Mouse (Mus musculus) hindbrain, embryonic 11.5 days (tissue): ENCODE measurements at regions not wholly inside any gene's neighbourhood (a gene's known extent, or its start where the extent isn't known, plus 50 kb on each side); places are given as distances from the start of the nearest gene placed in this dataset.

ENCODE experiments used
- ATAC-seq: fragments of 200-750 bp; cut with Nextera tagmentation; 2 replicates; pipeline ENCODE4 v1.8.0; 2017; ENCODE audit warnings: mild to moderate bottlenecking, moderate TSS enrichment, moderate library complexity; ENCODE audit not compliant: low FRiP score
- DNase-seq: peaks from one replicate; pipeline ENCODE4 v3.0.0-alpha.2; 2015; ENCODE audit warnings: low spot score
- H3K27ac ChIP-seq: fragments of 300-500 bp; sonication (generic); 2 replicates; pipeline ENCODE4 v1.5.1; 2014; ENCODE audit warnings: mild to moderate bottlenecking, low read depth, low read length
- H3K27me3 ChIP-seq: fragments of 300-500 bp; sonication (generic); 2 replicates; pipeline ENCODE4 v1.6.1; 2014; ENCODE audit warnings: mild to moderate bottlenecking, low read length, moderate library complexity, mixed read lengths; ENCODE audit not compliant: control insufficient read depth, insufficient read depth
- H3K36me3 ChIP-seq: fragments of 300-500 bp; sonication (generic); 2 replicates; pipeline ENCODE4 v1.6.1; 2014; ENCODE audit warnings: mild to moderate bottlenecking, low read length, moderate library complexity, mixed read lengths; ENCODE audit not compliant: control insufficient read depth, insufficient read depth
- H3K4me1 ChIP-seq: fragments of 300-500 bp; sonication (generic); replicated peaks from 2 replicates; pipeline ENCODE4 v1.6.1; 2014; ENCODE audit warnings: low read length, mixed read lengths; ENCODE audit not compliant: control insufficient read depth, insufficient read depth
- H3K4me2 ChIP-seq: fragments of 300-500 bp; sonication (generic); replicated peaks from 2 replicates; pipeline ENCODE4 v1.6.1; 2014; ENCODE audit warnings: mild to moderate bottlenecking, low read depth, low read length
- H3K4me3 ChIP-seq: fragments of 300-500 bp; sonication (generic); 2 replicates; pipeline ENCODE4 v1.5.1; 2014; ENCODE audit warnings: low read depth, low read length
- H3K9ac ChIP-seq: fragments of 300-500 bp; sonication (generic); 2 replicates; pipeline ENCODE4 v1.6.1; 2014; ENCODE audit warnings: low read depth, low read length
- H3K9me3 ChIP-seq: fragments of 300-500 bp; sonication (generic); 2 replicates; pipeline ENCODE4 v1.6.1; 2016; ENCODE audit warnings: low read length; ENCODE audit not compliant: control insufficient read depth
- WGBS: fragments of 180-500 bp; shearing (Covaris S2); extraction: QIAGEN DNeasy Blood & Tissue Kit; methylation state at CpG from one replicate; pipeline ENCODE4 v1.1.7; 2014; 5-methylcytosine and 5-hydroxymethylcytosine counted together

DNA sequence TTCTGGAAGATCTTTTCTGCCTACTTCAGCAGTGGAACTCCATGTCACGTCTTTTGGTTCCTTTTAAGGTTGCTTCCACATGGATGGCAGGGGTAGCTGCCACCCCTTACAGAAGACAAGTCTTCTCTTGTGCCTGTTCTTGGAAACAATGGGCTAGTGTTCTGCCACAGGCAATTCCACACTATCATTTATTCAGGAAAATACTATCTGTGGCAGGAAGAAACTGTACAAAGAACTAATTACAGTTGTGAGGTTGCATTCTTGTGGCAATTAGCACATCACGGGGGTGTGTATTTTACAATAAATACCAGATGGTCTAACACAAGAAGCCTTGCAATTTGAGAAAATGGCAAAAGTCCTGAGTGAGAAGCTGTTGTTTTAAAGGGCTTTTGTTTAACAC lies 489.8 kb downstream of the Ccdc50 start:
- no peak overlapping the region for H3K27ac ChIP-seq
- WGBS = 48% methylated on average over 2 of the region's 2 CpGs
- no peaks in the 10 kb centered on the region for H3K4me1 ChIP-seq
- H3K36me3 ChIP-seq = no peaks in the 10 kb centered on the region
- no peaks in the 10 kb centered on the region for H3K9me3 ChIP-seq
- ATAC-seq = peak; percentile 30
- H3K4me3 ChIP-seq = no peak overlapping the region
- no peaks in the 10 kb centered on the region for H3K27me3 ChIP-seq
- no peak overlapping the region for H3K4me2 ChIP-seq
- no peak overlapping the region for H3K9ac ChIP-seq
- peak; percentile 5 for DNase-seq

DNA sequence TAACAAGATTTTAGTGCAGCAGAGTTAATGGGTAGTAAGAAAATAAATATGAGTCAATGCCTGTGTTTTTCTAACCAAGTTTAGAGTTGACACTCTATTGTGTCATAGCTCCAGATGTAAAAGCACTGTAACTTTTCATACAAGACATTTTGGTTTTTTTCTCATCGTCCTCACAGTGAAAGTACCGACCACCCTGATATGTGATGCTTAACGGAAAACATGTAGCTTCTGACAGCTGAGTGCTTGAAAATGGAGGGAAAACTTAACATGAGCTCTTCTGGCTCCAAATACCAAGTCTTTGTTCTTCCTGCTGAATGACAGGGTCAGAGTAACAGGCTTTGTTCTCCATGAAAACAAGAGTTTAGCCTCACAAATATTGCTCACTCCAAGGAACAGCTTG lies 490.3 kb downstream of the Ccdc50 start:
- H3K9ac ChIP-seq = no peak overlapping the region
- no peak for ATAC-seq
- no peak overlapping the region for H3K4me3 ChIP-seq
- no peaks in the 10 kb centered on the region for H3K9me3 ChIP-seq
- no peak overlapping the region for H3K4me2 ChIP-seq
- peak; percentile 11 for DNase-seq
- H3K27ac ChIP-seq = no peak overlapping the region
- WGBS = 51% methylated on average over 3 of the region's 3 CpGs
- no peaks in the 10 kb centered on the region for H3K4me1 ChIP-seq
- H3K36me3 ChIP-seq = no peaks in the 10 kb centered on the region
- H3K27me3 ChIP-seq = no peaks in the 10 kb centered on the region

DNA sequence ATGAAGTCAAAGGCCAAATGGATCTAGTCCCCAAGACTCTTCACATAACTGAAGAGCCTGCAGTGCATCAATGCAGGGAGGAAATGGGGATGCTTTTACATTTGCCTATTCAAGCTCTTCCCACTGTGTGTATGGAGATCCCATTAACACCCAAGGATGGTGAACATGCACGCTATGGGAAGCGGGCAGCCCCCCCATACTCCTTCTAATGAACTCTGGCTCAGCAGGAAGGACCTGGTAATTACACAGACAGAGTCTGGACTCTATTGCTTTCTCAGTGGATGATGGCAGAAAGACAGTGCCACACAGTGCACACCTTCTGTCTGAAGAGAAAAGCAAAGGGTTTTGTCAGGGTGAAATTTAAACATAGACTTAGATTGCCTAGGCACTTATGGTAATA lies 495.7 kb downstream of the Ccdc50 start:
- H3K27me3 ChIP-seq = no peaks in the 10 kb centered on the region
- H3K4me3 ChIP-seq = no peak overlapping the region
- no peaks in the 10 kb centered on the region for H3K4me1 ChIP-seq
- peak; percentile 19; the same call in 1 of the 2 replicates for ATAC-seq
- no peak overlapping the region for H3K9ac ChIP-seq
- no peaks in the 10 kb centered on the region for H3K9me3 ChIP-seq
- H3K36me3 ChIP-seq = no peaks in the 10 kb centered on the region
- no peak for DNase-seq
- no peak overlapping the region for H3K4me2 ChIP-seq
- H3K27ac ChIP-seq = no peak overlapping the region
- 21% methylated on average over 2 of the region's 2 CpGs for WGBS

DNA sequence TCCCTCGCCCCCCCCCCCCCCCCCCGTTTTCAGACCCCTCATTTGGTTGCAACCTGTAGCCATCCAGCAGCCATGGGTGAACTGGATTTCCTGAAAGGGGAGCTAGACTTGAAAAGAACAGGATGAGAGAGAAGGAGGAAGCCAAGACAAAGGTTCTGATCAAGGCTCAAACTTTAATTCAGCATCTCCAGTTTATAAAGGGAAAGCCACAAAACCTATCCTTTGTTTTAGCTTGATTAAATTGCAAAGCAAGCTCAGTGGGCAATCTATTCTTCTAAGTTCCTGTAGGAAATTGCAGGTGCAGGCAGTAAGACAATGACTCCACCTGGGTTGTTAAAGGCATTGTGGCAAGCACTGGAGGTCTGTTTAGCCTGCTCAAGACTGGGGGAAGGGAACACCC lies 517.4 kb downstream of the Ccdc50 start:
- Histone ChIP-seq H3K27me3 (no peaks in the 10 kb centered on the region), H3K4me3 (no peak overlapping the region), H3K4me1 (no peaks in the 10 kb centered on the region), H3K36me3 (no peaks in the 10 kb centered on the region), H3K4me2 (no peak overlapping the region), H3K27ac (no peak overlapping the region), H3K9me3 (no peaks in the 10 kb centered on the region), H3K9ac (no peak overlapping the region)
- ATAC-seq = no peak
- DNase-seq = no peak
- WGBS = 17% methylated on average over 1 of the region's 2 CpGs

DNA sequence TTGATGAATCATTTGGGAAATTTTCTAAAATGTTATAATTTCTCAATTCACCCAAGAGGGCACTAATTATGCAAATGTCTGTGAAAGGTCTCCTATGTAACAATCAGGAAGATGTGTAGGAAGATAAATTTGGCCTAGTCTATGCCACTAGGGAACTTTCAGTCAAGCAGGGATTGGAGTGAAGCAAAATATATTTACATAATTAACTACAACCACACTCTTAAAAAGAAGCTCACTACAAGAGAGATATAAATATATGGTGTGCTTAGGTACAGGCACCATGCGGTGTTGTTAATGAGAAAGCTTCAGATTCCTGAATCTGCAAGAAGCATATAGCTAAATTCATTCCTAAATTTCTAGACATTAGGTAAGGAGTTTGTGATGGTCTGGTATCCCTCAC lies 526.8 kb downstream of the Ccdc50 start:
- no peak for ATAC-seq
- no peak overlapping the region for H3K27ac ChIP-seq
- WGBS = 95% methylated on average over 1 of the region's 1 CpGs

DNA sequence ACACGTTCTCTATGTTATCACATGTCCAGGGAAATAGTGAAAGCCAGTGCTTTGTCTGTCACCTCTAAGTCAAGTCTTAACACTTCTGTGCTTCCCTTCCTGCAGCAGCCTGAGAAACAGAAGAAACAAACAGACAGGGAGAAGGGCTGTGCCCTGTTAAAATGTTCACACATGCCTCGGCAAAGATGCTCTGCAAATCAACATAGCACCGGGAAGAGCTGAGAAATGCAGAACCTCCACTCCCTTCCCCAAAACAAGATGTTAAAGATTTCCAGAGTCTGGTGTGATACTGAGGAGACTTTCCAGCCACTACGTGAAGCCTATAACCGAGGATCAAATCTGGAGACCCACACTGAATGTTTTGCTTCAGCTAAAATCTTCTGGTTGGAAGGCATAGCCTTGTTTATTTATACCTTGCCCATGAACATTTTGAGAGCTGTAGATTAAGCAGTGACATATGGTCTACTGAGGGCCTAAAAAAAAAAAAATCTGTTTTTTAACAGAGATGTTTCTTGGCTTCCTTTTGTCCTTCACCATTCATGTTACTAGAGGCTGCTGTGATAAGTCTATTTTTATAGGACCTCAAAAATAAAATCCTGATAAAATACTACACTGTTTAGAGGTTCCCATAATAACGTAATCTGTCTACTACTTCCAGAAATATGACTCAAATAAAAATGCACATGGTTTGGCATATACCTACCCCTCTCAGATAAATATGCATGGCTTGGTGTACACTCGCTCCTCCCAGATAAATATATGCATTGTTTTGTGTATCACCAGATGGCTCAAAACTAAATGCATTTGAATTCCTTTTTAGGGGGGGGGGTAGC lies 537.1 kb downstream of the Ccdc50 start:
- Histone ChIP-seq H3K4me1 (no peaks in the 10 kb centered on the region), H3K27me3 (no peaks in the 10 kb centered on the region), H3K4me2 (no peak overlapping the region), H3K9ac (no peak overlapping the region), H3K9me3 (no peaks in the 10 kb centered on the region), H3K4me3 (no peak overlapping the region), H3K36me3 (no peaks in the 10 kb centered on the region), H3K27ac (no peak overlapping the region)
- WGBS = 66% methylated on average over 7 of the region's 7 CpGs
- ATAC-seq (peak; percentile 65; the same call in 1 of the 2 replicates), DNase-seq (no peak)

More for the DNA sequence above, 526.8 kb downstream of the Ccdc50 start:
- no peak overlapping the region for H3K4me3 ChIP-seq
- no peak overlapping the region for H3K9ac ChIP-seq
- no peaks in the 10 kb centered on the region for H3K9me3 ChIP-seq
- no peaks in the 10 kb centered on the region for H3K27me3 ChIP-seq
- no peaks in the 10 kb centered on the region for H3K4me1 ChIP-seq
- H3K36me3 ChIP-seq = no peaks in the 10 kb centered on the region
- no peak overlapping the region for H3K4me2 ChIP-seq
- DNase-seq = no peak

DNA sequence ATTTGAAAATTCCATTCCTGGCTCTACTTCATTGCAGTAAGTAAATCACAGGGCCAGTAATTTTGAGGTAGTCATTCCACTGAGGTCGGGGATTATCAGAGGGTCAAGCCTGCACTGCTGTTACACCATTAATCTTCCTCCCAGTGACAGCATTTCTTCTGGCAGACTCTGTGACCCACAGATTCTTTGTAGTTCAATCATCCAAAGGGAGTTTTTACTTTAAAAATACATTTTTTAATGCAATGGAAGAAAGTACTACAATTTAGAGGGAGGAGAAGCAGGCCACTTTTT lies 537.6 kb downstream of the Ccdc50 start:
- peak; percentile 17 for DNase-seq
- peak; percentile 47; the same call in 1 of the 2 replicates for ATAC-seq
- Histone ChIP-seq H3K9ac (no peak overlapping the region), H3K4me2 (no peak overlapping the region), H3K9me3 (no peaks in the 10 kb centered on the region), H3K4me1 (no peaks in the 10 kb centered on the region), H3K27me3 (no peaks in the 10 kb centered on the region), H3K27ac (no peak overlapping the region), H3K36me3 (no peaks in the 10 kb centered on the region), H3K4me3 (no peak overlapping the region)
- whole genome bisulfite sequencing = 51% methylated on average over 1 of the region's 1 CpGs

DNA sequence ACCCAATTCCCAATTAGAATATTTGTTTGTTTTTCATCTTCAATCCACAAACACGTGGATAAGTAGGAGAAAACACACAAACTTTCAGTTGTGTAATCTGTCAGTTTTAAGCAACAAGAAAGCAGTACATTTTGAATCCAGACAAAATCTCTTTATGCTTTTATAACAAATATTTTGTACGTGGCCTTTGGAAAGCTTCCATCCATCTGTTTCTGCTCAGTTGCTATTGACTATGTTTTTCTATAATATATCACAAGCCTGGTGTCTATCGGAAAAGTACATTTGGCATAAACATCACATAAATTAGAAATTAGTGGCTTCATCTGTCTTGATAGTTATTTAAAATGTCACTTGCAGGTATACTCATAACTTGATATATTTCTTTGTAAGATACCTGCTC lies 560.6 kb downstream of the Ccdc50 start:
- Histone ChIP-seq H3K27me3 (no peaks in the 10 kb centered on the region), H3K9me3 (no peaks in the 10 kb centered on the region), H3K27ac (no peak overlapping the region), H3K4me3 (no peak overlapping the region), H3K36me3 (no peaks in the 10 kb centered on the region), H3K4me1 (no peaks in the 10 kb centered on the region), H3K4me2 (no peak overlapping the region), H3K9ac (no peak overlapping the region)
- ATAC-seq (no peak), DNase-seq (no peak)
- 83% methylated on average over 3 of the region's 3 CpGs for WGBS

DNA sequence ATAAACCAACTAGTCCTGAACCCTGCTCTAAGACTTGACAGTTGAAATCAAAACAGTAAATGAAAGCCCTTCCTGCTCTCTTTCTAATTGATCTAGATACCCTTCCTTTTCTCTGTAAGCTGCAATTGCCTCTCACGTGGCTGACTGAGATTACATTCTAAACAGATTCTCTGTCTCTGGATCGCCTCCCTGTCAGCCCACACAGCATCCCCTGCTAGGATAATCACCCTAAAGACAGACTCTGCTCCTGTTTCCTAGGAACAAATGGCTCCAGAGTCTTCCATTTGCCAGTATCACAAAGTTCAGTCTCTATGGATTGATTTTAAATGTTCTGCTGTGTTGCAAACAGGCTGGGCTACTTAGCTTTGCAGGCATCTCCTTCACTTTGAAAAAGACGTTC lies 561.1 kb downstream of the Ccdc50 start:
- Histone ChIP-seq H3K4me3 (no peak overlapping the region), H3K9ac (no peak overlapping the region), H3K4me1 (no peaks in the 10 kb centered on the region), H3K27ac (no peak overlapping the region), H3K9me3 (no peaks in the 10 kb centered on the region), H3K36me3 (no peaks in the 10 kb centered on the region), H3K4me2 (no peak overlapping the region), H3K27me3 (no peaks in the 10 kb centered on the region)
- DNase-seq (no peak), ATAC-seq (no peak)
- WGBS = 27% methylated on average over 3 of the region's 3 CpGs
